Mouse (Mus musculus) layer of hippocampus, adult 18-20 months (tissue): ENCODE data around the gene Ctsf. TPM values are rescaled to one million over a fixed set of nuclear protein-coding genes. Genes with fewer than 3 reads are reported as not detected.

Experiments
- DNase-seq, 2 experiments: peaks; one replicate each; pipeline ENCODE4 v3.0.0; 2022; ENCODE audit warnings: low spot score in 2 of 2
- total RNA-seq, 2 experiments: library from RNA; stranded (reverse); gene quantifications; 2 replicates each; pipeline ENCODE4 v1.2.3; 2021

Ctsf gene
- total RNA-seq, 2 experiments from 2014 or later = 104 to 111 TPM

GRCm38 (mm10) chr19:4908107-4908506, 53.2 kb downstream of the Ctsf start:
- peak in 1 of 2 experiments; percentile 17 for DNase-seq

GRCm38 (mm10) chr19:4909376-4909775, 54.4 kb downstream of the Ctsf start:
- DNase-seq = no peak

Other genes with a start within 250 kb of the Ctsf start
- gene Lrfn4, start 239.5 kb upstream of the Ctsf start, total RNA-seq = 10 to 100 TPM; 35.2 to 35.6 TPM
- 10 to 100 TPM; 23.1 to 28.3 TPM for gene Rce1, start 229.5 kb upstream of the Ctsf start, total RNA-seq
- 1 to 10 TPM; 1.1 to 1.6 TPM for gene Gm960, start 156.5 kb upstream of the Ctsf start, total RNA-seq
- gene Sptbn2, start 144.0 kb upstream of the Ctsf start, total RNA-seq = 100 to 1,000 TPM; 561 to 574 TPM
- 10 to 100 TPM; 20.1 to 21.0 TPM for gene Rbm4b, start 98.6 kb upstream of the Ctsf start, total RNA-seq
- 10 to 100 TPM; 97.8 to 99.1 TPM for gene Rbm4, start 61.2 kb upstream of the Ctsf start, total RNA-seq
- 10 to 100 TPM; 24.5 to 31.9 TPM for gene Gm21992, start 43.5 kb upstream of the Ctsf start, total RNA-seq
- gene Rbm14, start 43.5 kb upstream of the Ctsf start, total RNA-seq = 10 to 100 TPM; 47.7 to 53.1 TPM
- 10 to 100 TPM; 33.2 to 35.4 TPM for gene Ccs, start 15.8 kb upstream of the Ctsf start, total RNA-seq
- gene Ccdc87, start 15.8 kb upstream of the Ctsf start, total RNA-seq = 1 to 10 TPM; 2.0 to 2.2 TPM
- under 1 TPM; 0.89 to 0.96 TPM for gene Actn3, start 22.8 kb downstream of the Ctsf start, total RNA-seq
- gene Zdhhc24, start 23.5 kb downstream of the Ctsf start, total RNA-seq = 10 to 100 TPM; 22.4 to 24.3 TPM
- gene Bbs1, start 51.5 kb downstream of the Ctsf start, total RNA-seq = 10 to 100 TPM; 36.8 to 40.0 TPM
- gene Dpp3, start 73.2 kb downstream of the Ctsf start, total RNA-seq = 10 to 100 TPM; 37.2 to 39.0 TPM
- 10 to 100 TPM; 26.2 to 31.3 TPM for gene Peli3, start 88.0 kb downstream of the Ctsf start, total RNA-seq
- gene Mrpl11, start 107.0 kb downstream of the Ctsf start, total RNA-seq = 10 to 100 TPM; 60.7 to 62.1 TPM
- 10 to 100 TPM; 12.4 to 15.1 TPM for gene Npas4, start 135.2 kb downstream of the Ctsf start, total RNA-seq
- gene Slc29a2, start 168.7 kb downstream of the Ctsf start, total RNA-seq = 10 to 100 TPM; 16.0 to 17.5 TPM
- 100 to 1,000 TPM; 114 to 120 TPM for gene B4gat1, start 183.7 kb downstream of the Ctsf start, total RNA-seq
- gene AC124502.3, start 183.8 kb downstream of the Ctsf start, total RNA-seq = 1 to 10 TPM; 6.2 to 6.7 TPM
- 10 to 100 TPM; 22.4 to 23.2 TPM for gene Brms1, start 186.2 kb downstream of the Ctsf start, total RNA-seq
- gene Rin1, start 195.4 kb downstream of the Ctsf start, total RNA-seq = 100 to 1,000 TPM; 106 to 107 TPM
- gene Cd248, start 212.9 kb downstream of the Ctsf start, total RNA-seq = 1 to 10 TPM; 1.7 to 1.8 TPM
- 100 to 1,000 TPM; 124 to 128 TPM for gene Tmem151a, start 230.4 kb downstream of the Ctsf start, total RNA-seq
- gene Yif1a, start 233.4 kb downstream of the Ctsf start, total RNA-seq = 10 to 100 TPM; 21.6 to 24.0 TPM
- 100 to 1,000 TPM; 595 to 617 TPM for gene Cnih2, start 243.4 kb downstream of the Ctsf start, total RNA-seq